Mouse (Mus musculus) liver, embryonic 14.5 days (tissue): ENCODE measurements at regions not wholly inside any gene's neighbourhood (a gene's known extent, or its start where the extent isn't known, plus 50 kb on each side); places are given as distances from the start of the nearest gene placed in this dataset.

Experiments used
- CTCF ChIP-seq: IDR thresholded peaks from 2 replicates; pipeline ENCODE4 v1.5.1; 2016; ENCODE audit warnings: antibody characterized with exemption, low read depth, control low read depth
- EP300 ChIP-seq: IDR thresholded peaks from 2 replicates; pipeline ENCODE4 v1.6.1; 2016; ENCODE audit warnings: antibody characterized with exemption, low read depth

DNA sequence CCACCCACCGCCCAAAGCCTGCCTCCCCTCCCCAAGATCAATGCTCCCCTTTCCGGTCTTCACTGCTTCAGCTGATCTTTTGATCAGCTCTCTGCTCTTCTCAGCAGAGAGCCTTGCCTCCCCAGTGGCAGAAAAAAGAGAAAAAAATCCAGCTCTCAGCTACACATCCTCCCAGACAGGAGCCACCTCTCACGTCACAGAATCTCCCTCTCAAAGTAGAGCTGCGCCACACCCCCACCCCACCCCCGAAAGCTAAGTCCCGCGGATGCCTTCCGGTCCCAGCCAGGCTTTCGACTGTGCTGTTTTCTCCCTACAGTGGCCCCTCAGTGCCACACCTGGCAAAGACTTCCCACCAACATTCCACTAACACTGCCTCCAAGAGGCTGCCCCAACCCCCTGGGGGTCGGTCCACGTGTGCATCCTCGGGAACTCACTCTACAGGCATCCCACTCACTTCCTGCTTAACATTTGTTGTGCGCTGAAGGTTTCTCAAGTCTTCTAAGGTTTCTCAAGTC is 99.4 kb downstream of the Il20rb start:
- TF ChIP-seq CTCF (no peak), EP300 (no peak)
